In the genomic region with DNA sequence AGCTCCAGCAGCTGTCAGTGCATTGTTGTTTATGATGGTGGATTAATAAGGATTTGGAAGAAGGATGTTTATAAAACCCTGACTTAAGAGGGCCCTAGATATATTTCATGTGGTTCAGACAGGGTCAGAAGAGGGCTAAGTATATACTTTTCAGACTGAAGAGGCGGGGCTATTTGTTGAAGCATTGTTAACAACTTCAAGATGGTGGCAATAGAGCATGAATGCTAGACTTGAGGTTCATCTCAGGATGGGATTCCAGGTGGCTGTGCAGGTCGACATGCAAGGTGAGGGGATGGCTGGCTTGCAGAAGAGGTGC, we compare ENCODE assay signal across 20 mouse cellular contexts. TPM values are rescaled to one million over a fixed set of nuclear protein-coding genes. Genes with fewer than 3 reads are reported as not detected.
DNase-seq lines count a peak whose midpoint lies in the region; ATAC-seq lines count a peak whose summit lies in the region.
"Had no signal": no experiment of that assay in that cellular context is flagged by ENCODE, and none has a peak within 500 bp of the region (broad histone marks: within the 10 kb centered on the region; RNA-seq: fewer than 3 reads in every experiment).

No protein-coding gene starts in this region.

- no peaks in the 10 kb centered on the region for H3K27me3 ChIP-seq in heart, embryonic 16.5 days (ENCODE audit: control insufficient read depth, insufficient read depth, low read length)
- no peaks in the 10 kb centered on the region for H3K27me3 ChIP-seq in intestine, embryonic 14.5 days (replicated peaks; ENCODE audit: control insufficient read depth, insufficient read depth, low read length)
- no peaks in the 10 kb centered on the region for H3K27me3 ChIP-seq in intestine, embryonic 15.5 days (replicated peaks)
- no peaks in the 10 kb centered on the region for H3K27me3 ChIP-seq in stomach, embryonic 14.5 days (ENCODE audit: control insufficient read depth, insufficient read depth, low read length)
- H3K27me3 ChIP-seq in hindbrain, embryonic 14.5 days (ENCODE audit: control insufficient read depth, insufficient read depth, low read length), result no peaks in the 10 kb centered on the region
- H3K27me3 ChIP-seq: forebrain, embryonic 13.5 days; heart, embryonic 12.5 days had no signal

- peak overlapping the region; percentile 11 for H3K27ac ChIP-seq in heart, embryonic 16.5 days (ENCODE audit: low read length)
- H3K27ac ChIP-seq in intestine, embryonic 14.5 days (ENCODE audit: low read depth), result peak overlapping the region; percentile 23; the same call in 1 of the 2 replicates
- H3K27ac ChIP-seq in intestine, embryonic 15.5 days, result peak overlapping the region; percentile 63; the same call in 1 of the 2 replicates
- H3K27ac ChIP-seq in stomach, embryonic 14.5 days (ENCODE audit: low read length), result no peak overlapping the region
- no peak overlapping the region for H3K27ac ChIP-seq in hindbrain, embryonic 14.5 days
- H3K27ac ChIP-seq: embryonic facial prominence, embryonic 10.5 days; forebrain, embryonic 13.5 days had no signal

- DNase-seq in heart, adult 11 months, result no peak
- no peak for DNase-seq in intestine, embryonic 14.5 days (ENCODE audit: low spot score)
- DNase-seq in hindbrain, embryonic 14.5 days (ENCODE audit: low spot score), result no peak
- DNase-seq: adrenal gland, adult 8-10 months; adrenal gland, postnatal 36 days; cerebellum, adult 2 months; cerebellum, postnatal 10 days; forebrain, postnatal 0 days; gastrocnemius, postnatal 25 days; heart, postnatal 14 days had no signal

- peaks cover 21% of the 10 kb centered on the region for H3K4me1 ChIP-seq in heart, embryonic 16.5 days (ENCODE audit: control insufficient read depth, insufficient read depth, low read length)
- peaks cover 11% of the 10 kb centered on the region for H3K4me1 ChIP-seq in intestine, embryonic 14.5 days (replicated peaks; ENCODE audit: control insufficient read depth, insufficient read depth, low read length)
- peaks cover 15% of the 10 kb centered on the region for H3K4me1 ChIP-seq in intestine, embryonic 15.5 days (replicated peaks)
- H3K4me1 ChIP-seq in stomach, embryonic 14.5 days (ENCODE audit: control insufficient read depth, insufficient read depth, low read length), result peaks cover 13% of the 10 kb centered on the region; the same call in 1 of the 2 replicates
- H3K4me1 ChIP-seq in hindbrain, embryonic 14.5 days (replicated peaks; ENCODE audit: control insufficient read depth, insufficient read depth, low read length), result no peaks in the 10 kb centered on the region

- H3K9me3 ChIP-seq in heart, embryonic 16.5 days (replicated peaks; ENCODE audit: control insufficient read depth, low read length), result no peaks in the 10 kb centered on the region
- H3K9me3 ChIP-seq in intestine, embryonic 14.5 days (ENCODE audit: control insufficient read depth, low read length), result no peaks in the 10 kb centered on the region
- H3K9me3 ChIP-seq in intestine, embryonic 15.5 days, result no peaks in the 10 kb centered on the region
- H3K9me3 ChIP-seq in stomach, embryonic 14.5 days (ENCODE audit: control insufficient read depth, low read depth, low read length), result no peaks in the 10 kb centered on the region
- H3K9me3 ChIP-seq in hindbrain, embryonic 14.5 days (ENCODE audit: control insufficient read depth, low read length), result no peaks in the 10 kb centered on the region
- H3K9me3 ChIP-seq: embryonic facial prominence, embryonic 10.5 days; forebrain, embryonic 13.5 days; G1E; heart, embryonic 12.5 days had no signal

- H3K4me3 ChIP-seq in heart, embryonic 16.5 days (ENCODE audit: low read length), result no peak overlapping the region
- H3K4me3 ChIP-seq in intestine, embryonic 14.5 days (ENCODE audit: low read depth, low read length), result no peak overlapping the region
- H3K4me3 ChIP-seq in intestine, embryonic 15.5 days (replicated peaks), result no peak overlapping the region
- no peak overlapping the region for H3K4me3 ChIP-seq in stomach, embryonic 14.5 days (ENCODE audit: low read depth, low read length)
- H3K4me3 ChIP-seq in hindbrain, embryonic 14.5 days (replicated peaks; ENCODE audit: low read length), result no peak overlapping the region
- H3K4me3 ChIP-seq: embryonic facial prominence, embryonic 10.5 days; forebrain, embryonic 13.5 days; heart, embryonic 12.5 days had no signal

- H3K9ac ChIP-seq in heart, embryonic 16.5 days (ENCODE audit: low read length), result no peak overlapping the region
- no peak overlapping the region for H3K9ac ChIP-seq in intestine, embryonic 14.5 days (ENCODE audit: low read length)
- no peak overlapping the region for H3K9ac ChIP-seq in intestine, embryonic 15.5 days
- no peak overlapping the region for H3K9ac ChIP-seq in stomach, embryonic 14.5 days (replicated peaks; ENCODE audit: low read depth, low read length)
- no peak overlapping the region for H3K9ac ChIP-seq in hindbrain, embryonic 14.5 days
- H3K9ac ChIP-seq: forebrain, embryonic 13.5 days; forebrain, postnatal 0 days; heart, embryonic 12.5 days had no signal

- ATAC-seq in heart, embryonic 16.5 days (replicated peaks; ENCODE audit: extremely low read depth, insufficient read depth, low FRiP score), result no peak
- ATAC-seq in intestine, embryonic 14.5 days (replicated peaks; ENCODE audit: low FRiP score, low TSS enrichment, low read depth), result 0 out of 2 replicates have a peak, but pooled peaks have one; percentile 11
- peak; percentile 43 for ATAC-seq in intestine, embryonic 15.5 days
- peak; percentile 51; the same call in 1 of the 2 replicates for ATAC-seq in stomach, embryonic 14.5 days (ENCODE audit: insufficient number of reproducible peaks, insufficient read depth, low FRiP score, low read depth)
- no peak for ATAC-seq in hindbrain, embryonic 14.5 days (ENCODE audit: low FRiP score)
- no peak for ATAC-seq in CD4-positive, CD25-positive, alpha-beta regulatory T cell, adult 4 months
- ATAC-seq: forebrain, embryonic 13.5 days; forebrain, postnatal 0 days; hindbrain, embryonic 16.5 days; inflammation-experienced regulatory T-cells, adult 6 months had no signal

- H3K4me2 ChIP-seq in heart, embryonic 16.5 days (ENCODE audit: low read depth, low read length), result no peak overlapping the region
- H3K4me2 ChIP-seq in intestine, embryonic 14.5 days (ENCODE audit: low read length), result no peak overlapping the region
- H3K4me2 ChIP-seq in intestine, embryonic 15.5 days (replicated peaks), result no peak overlapping the region
- no peak overlapping the region for H3K4me2 ChIP-seq in stomach, embryonic 14.5 days (replicated peaks; ENCODE audit: low read depth, low read length)
- H3K4me2 ChIP-seq in hindbrain, embryonic 14.5 days (replicated peaks), result no peak overlapping the region
- H3K4me2 ChIP-seq: forebrain, embryonic 13.5 days had no signal

- WGBS in heart, embryonic 16.5 days, result 79% methylated on average over 2 of the region's 2 CpGs
- WGBS in intestine, embryonic 14.5 days, result 43% methylated on average over 2 of the region's 2 CpGs
- 55% methylated on average over 2 of the region's 2 CpGs for WGBS in intestine, embryonic 15.5 days
- WGBS in stomach, embryonic 14.5 days, result 66% methylated on average over 2 of the region's 2 CpGs
- 88% methylated on average over 2 of the region's 2 CpGs for WGBS in hindbrain, embryonic 14.5 days

- H3K36me3 ChIP-seq in heart, embryonic 16.5 days (ENCODE audit: control insufficient read depth, insufficient read depth), result no peaks in the 10 kb centered on the region
- H3K36me3 ChIP-seq in intestine, embryonic 14.5 days (ENCODE audit: control insufficient read depth, insufficient read depth, low read length), result peaks cover 35% of the 10 kb centered on the region
- no peaks in the 10 kb centered on the region; the same call in 1 of the 2 replicates for H3K36me3 ChIP-seq in intestine, embryonic 15.5 days
- H3K36me3 ChIP-seq in stomach, embryonic 14.5 days (ENCODE audit: control insufficient read depth, insufficient read depth, low read length), result peaks cover 6% of the 10 kb centered on the region; the same call in 1 of the 2 replicates
- no peaks in the 10 kb centered on the region for H3K36me3 ChIP-seq in hindbrain, embryonic 14.5 days (replicated peaks; ENCODE audit: control insufficient read depth, insufficient read depth)
- H3K36me3 ChIP-seq: embryonic facial prominence, embryonic 10.5 days; G1E; heart, embryonic 12.5 days had no signal

RNA-seq across cellular contexts. Expression of gene Hacd2, which starts 37.2 kb away (rescaled TPM):
- 61.5 and 61.9 TPM in 2 replicates for polyA plus RNA-seq in heart, embryonic 16.5 days (2015; fragmentation: Nextera tagmentation; extraction: Ambion mirVana)
- polyA plus RNA-seq in intestine, embryonic 14.5 days (2014; fragmentation: Nextera tagmentation; extraction: Ambion mirVana), result 45.4 and 53.7 TPM in 2 replicates
- polyA plus RNA-seq in intestine, embryonic 15.5 days (2015; fragmentation: Nextera tagmentation; extraction: Ambion mirVana), result 92.3 and 112 TPM in 2 replicates
- 47.6 and 50.3 TPM in 2 replicates for polyA plus RNA-seq in stomach, embryonic 14.5 days (2014; fragmentation: Nextera tagmentation; extraction: Ambion mirVana)
- polyA plus RNA-seq in hindbrain, embryonic 14.5 days (2014; fragmentation: Nextera tagmentation; extraction: Ambion mirVana), result 29.3 and 29.9 TPM in 2 replicates
- polyA plus RNA-seq in CD4-positive, CD25-positive, alpha-beta regulatory T cell, adult 4 months (2017; shearing (Covaris generic)), result 10 to 100 TPM; 11.9 to 13.4 TPM

Comparison
In these comparisons a context has a peak if more than half of its experiments do, and no peak if none do; other contexts are left out.
1. ATAC-seq: peak in intestine, embryonic 14.5 days (single experiment), intestine, embryonic 15.5 days (single experiment) and stomach, embryonic 14.5 days (single experiment); none in heart, embryonic 16.5 days (single experiment), hindbrain, embryonic 14.5 days (single experiment) and CD4-positive, CD25-positive, alpha-beta regulatory T cell, adult 4 months (single experiment).
2. H3K27ac ChIP-seq: peak in heart, embryonic 16.5 days (single experiment), intestine, embryonic 14.5 days (single experiment) and intestine, embryonic 15.5 days (single experiment); none in stomach, embryonic 14.5 days (single experiment) and hindbrain, embryonic 14.5 days (single experiment).